Mouse (Mus musculus) heart, postnatal 0 days (tissue): ENCODE data around the gene Pxylp1.

ENCODE experiments used
- CTCF ChIP-seq: IDR thresholded peaks from 2 replicates; pipeline ENCODE4 v1.5.1; 2016; ENCODE audit warnings: antibody characterized with exemption, control low read depth, low read depth
- EP300 ChIP-seq: IDR thresholded peaks from 2 replicates; pipeline ENCODE4 v1.6.1; 2016; ENCODE audit warnings: antibody characterized with exemption, low read depth

DNA sequence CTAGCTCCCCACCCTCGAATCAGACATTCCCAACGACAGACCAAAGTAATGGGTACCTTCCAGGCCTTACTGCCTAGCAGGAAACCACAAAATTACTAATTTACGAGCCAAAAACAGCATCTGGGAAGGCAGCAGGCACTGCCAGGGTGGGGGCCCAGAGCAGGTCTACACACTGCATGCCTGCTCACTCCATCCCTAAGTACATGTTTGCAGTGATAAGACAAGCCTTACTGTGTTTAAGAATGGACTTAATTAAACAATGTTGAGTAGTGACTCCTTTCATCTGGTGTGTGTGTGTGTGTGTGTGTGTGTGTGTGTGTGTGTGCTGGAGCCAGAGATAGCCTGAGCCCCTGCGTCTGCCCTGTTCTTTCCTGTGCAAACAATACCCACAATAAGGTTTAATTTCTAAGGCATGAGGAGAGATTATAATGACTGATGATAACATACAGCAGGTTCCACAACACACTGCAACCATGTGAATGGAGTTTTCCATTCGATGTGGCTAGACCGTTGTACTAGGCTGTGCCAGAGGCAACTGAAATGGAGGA lies 57.0 kb downstream of the Pxylp1 start:
- TF ChIP-seq CTCF (no peak), EP300 (no peak)
